Mouse (Mus musculus): ENCODE measurements at regions not wholly inside any gene's neighbourhood (a gene's known extent, or its start where the extent isn't known, plus 50 kb on each side); places are given as distances from the start of the nearest gene placed in this dataset.

DNA sequence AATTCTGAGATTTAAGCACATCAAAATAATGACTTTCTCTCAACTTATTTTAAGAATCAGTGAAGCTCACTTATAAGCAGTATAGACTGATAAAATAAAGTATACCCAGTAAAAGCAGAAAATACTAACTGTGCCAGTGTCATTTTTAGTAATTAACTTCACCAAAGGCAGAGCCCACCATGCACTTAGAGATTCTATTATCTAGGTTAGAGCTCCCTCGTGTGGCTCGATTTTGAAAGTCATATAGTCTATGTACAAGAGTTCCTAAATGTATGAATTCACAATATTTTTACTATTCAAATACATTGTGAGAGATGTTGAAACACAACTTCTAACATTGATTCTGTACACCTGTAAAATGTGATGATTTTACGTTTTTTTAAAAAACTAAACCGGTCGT, 589.3 kb downstream of the Kcnj3 start:
- in situ Hi-C loops (cut with MboI, MseI) = loop anchor here (10.0 to 25.0 kb wide), 2 partner anchors 720 to 938 kb away; no protein-coding TSS in a partner anchor

DNA sequence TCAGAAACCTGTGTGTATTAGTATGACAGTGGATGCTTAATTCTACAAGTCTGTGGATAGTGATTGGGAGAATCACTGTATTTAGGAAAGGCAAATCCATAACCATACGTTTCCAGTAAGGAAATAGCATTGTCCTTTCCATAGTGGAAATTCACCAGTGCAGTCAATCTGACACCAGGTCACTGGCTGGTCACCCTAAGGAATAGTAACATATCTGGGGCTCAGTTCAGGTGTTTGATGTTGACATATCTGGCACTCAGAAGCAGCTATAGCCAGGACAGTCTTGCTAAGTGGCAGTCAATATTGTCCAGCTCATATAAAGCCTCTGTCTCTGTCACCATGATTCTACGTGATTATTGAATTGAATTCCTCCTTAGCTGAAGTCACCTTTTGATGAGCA, 593.2 kb downstream of the Kcnj3 start:
- in situ Hi-C loops (cut with MboI, MseI) = loop anchor here (10.0 to 25.0 kb wide), 2 partner anchors 724 to 942 kb away; no protein-coding TSS in a partner anchor

All from T-helper 17 cell (primary cell).